Mouse (Mus musculus) olfactory bulb, adult 2 months (tissue): ENCODE results near the gene Olfr1388. TPM values are rescaled to one million over a fixed set of nuclear protein-coding genes. Genes with fewer than 3 reads are reported as not detected.
"Not testable (repeated sequence)": the region's sequence is repeated elsewhere in the genome, so short reads cannot be mapped to it uniquely, and the experiment has no call there.

Experiments
- H3K27ac ChIP-seq: fragments of 200-500 bp; 2 replicates; pipeline ENCODE4 v1.5.1; 2012; ENCODE audit warnings: low read depth, low read length; ENCODE audit not compliant: insufficient read depth
- H3K4me1 ChIP-seq: fragments of 200-500 bp; 2 replicates; pipeline ENCODE4 v1.6.1; 2012; ENCODE audit warnings: low read length; ENCODE audit not compliant: control insufficient read depth, insufficient read depth
- H3K4me3 ChIP-seq: fragments of 200-500 bp; 2 replicates; pipeline ENCODE4 v1.5.1; 2012; ENCODE audit warnings: mild to moderate bottlenecking, low read depth, low read length, moderate library complexity; ENCODE audit not compliant: insufficient read depth
- CTCF ChIP-seq: fragments of 200-500 bp; IDR thresholded peaks from 2 replicates; pipeline ENCODE4 v1.5.1; 2012; ENCODE audit warnings: low read depth, mild to moderate bottlenecking, low read length, moderate library complexity; ENCODE audit not compliant: insufficient read depth
- POLR2A ChIP-seq: fragments of 200-500 bp; IDR thresholded peaks from 2 replicates; pipeline ENCODE4 v1.6.1; 2012; ENCODE audit warnings: mild to moderate bottlenecking, low read depth, low read length, moderate library complexity; ENCODE audit not compliant: insufficient read depth
- WGBS: fragments of 180-500 bp; shearing (Covaris S2); methylation state at CpG from one replicate; pipeline ENCODE4 v1.1.7; 2018; 5-methylcytosine and 5-hydroxymethylcytosine counted together
- polyA plus RNA-seq: library from polyadenylated mRNA; stranded (reverse); fragments of >200 nt; gene quantifications from 2 replicates; pipeline ENCODE4 v1.2.4, GENCODE M21; 2012; ENCODE audit warnings: low replicate concordance; ENCODE audit not compliant: missing spikeins, insufficient read depth, insufficient read length

Gene Olfr1388
- polyA plus RNA-seq = not detected in 2 replicates

DNA sequence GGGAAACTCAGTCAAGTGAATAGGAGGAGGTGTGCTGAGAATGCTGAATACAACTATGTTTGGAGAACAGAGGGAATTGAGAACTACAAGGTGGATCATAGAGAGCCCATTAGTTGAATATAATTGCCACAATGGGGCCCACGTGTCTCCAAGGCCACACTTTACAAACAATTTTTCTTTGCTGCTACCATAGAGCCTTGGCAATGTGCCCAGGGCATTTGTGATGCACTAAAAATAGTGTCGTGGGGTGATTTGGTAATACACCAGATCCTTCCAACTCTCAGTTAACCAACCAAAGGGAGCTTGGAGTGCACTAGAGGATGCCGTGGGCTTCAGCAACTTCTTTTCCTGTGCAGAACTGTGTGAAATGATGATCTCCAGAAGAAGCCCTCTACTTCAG, at the start of gene Olfr1388:
Gene Olfr1388, plus strand, starts transcription at position 214 of the 400 bp plus-strand sequence.
- TF ChIP-seq CTCF = no peak
- no peak for TF ChIP-seq POLR2A
- no peaks in the 10 kb centered on the region for H3K4me1 ChIP-seq
- no peak within 1 kb of the TSS for H3K27ac ChIP-seq
- 25% methylated on average over 3 of the region's 3 CpGs for WGBS
- H3K4me3 ChIP-seq = no peak within 1 kb of the TSS

GRCm38 (mm10) chr11:49392707-49393106, 43.7 kb upstream of the Olfr1388 start:
- not testable (repeated sequence) for H3K4me3 ChIP-seq, H3K27ac ChIP-seq, H3K4me1 ChIP-seq
- WGBS = 51% methylated on average over 1 of the region's 1 CpGs

- no peak for TF ChIP-seq CTCF
- TF ChIP-seq POLR2A = no peak
- H3K4me3 ChIP-seq = no peak overlapping the region
- H3K4me1 ChIP-seq = no peaks in the 10 kb centered on the region
- WGBS = 80% methylated on average over 3 of the region's 3 CpGs
- H3K27ac ChIP-seq = no peak overlapping the region
These were observed 29.6 kb upstream of the Olfr1388 start for GRCm38 (mm10) chr11:49406784-49407183.

- no peak overlapping the region for H3K4me3 ChIP-seq
- no peaks in the 10 kb centered on the region for H3K4me1 ChIP-seq
- 42% methylated on average over 1 of the region's 1 CpGs for WGBS
- no peak overlapping the region for H3K27ac ChIP-seq
- no peak for TF ChIP-seq CTCF
- TF ChIP-seq POLR2A = no peak
These were observed 25.9 kb upstream of the Olfr1388 start for GRCm38 (mm10) chr11:49410540-49410939.

- TF ChIP-seq POLR2A = no peak
- no peak for TF ChIP-seq CTCF
- Histone ChIP-seq H3K4me3 (no peak within 1 kb of the TSS), H3K4me1 (no peaks in the 10 kb centered on the region), H3K27ac (no peak within 1 kb of the TSS)
- 89% methylated on average over 2 of the region's 2 CpGs for WGBS
These were observed 13.7 kb upstream of the Olfr1388 start, which contains the start of gene Olfr1389 for GRCm38 (mm10) chr11:49422767-49423166. Gene Olfr1389, plus strand, starts transcription at chr11:49423067.

DNA sequence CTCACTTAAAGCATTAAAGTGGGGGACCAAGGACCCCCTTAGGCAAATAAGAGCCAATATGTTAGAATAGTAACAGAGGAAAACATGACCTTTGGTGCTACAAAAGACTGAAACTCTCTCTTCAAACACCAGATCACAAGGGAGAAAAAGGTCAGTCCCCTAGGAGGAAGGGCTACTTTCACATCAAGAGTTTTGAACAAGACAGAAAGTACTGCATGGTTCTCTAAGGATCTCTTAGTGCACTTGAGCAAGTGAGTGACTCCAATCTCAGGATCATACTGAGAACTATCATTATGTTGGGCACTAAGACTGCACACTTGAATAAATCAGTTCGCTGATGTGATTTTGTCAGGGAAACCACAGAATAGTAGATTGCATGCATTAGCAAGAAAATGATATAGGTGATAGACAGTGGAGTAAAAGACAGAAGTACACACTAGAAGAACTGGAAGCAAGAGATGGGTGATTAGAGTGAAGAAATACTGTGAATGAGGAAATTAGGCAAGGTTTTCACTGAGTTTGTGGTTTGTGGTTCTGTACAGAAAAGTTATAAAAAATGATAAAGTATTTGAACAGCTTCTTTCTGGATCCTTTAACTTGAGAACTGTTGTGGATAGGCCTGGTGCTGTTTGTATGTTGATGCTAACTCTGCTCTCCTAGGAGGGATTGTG, 11.0 kb upstream of the Olfr1388 start:
- Histone ChIP-seq H3K27ac (no peak overlapping the region), H3K4me1 (no peaks in the 10 kb centered on the region), H3K4me3 (no peak overlapping the region)
- WGBS = 72% methylated on average over 1 of the region's 1 CpGs
- TF ChIP-seq CTCF = no peak
- no peak for TF ChIP-seq POLR2A

GRCm38 (mm10) chr11:49429641-49430040, 6.8 kb upstream of the Olfr1388 start:
- WGBS = 48% methylated on average over 2 of the region's 2 CpGs

DNA sequence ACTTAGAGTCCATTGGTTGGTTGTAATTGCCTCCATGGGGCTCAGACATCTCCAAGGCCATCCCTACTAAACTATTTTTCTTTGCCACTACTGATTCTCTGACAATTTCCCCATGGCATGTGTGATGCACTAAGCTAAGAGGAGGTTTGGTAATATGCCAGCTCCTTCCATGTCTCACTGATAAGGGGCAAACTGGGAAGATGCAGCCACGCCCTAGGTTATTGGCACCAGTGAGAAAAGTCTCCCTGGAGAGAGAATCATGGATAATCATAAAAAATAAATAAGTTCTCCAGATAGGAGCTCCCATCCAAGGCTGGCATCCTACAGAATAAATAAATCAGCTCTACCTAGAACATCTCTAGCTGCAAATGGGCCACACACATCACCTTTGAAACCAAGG, 18.6 kb downstream of the Olfr1388 start, which contains the start of gene Olfr1387:
Gene Olfr1387, plus strand, starts transcription at position 301 of the 400 bp plus-strand sequence.
- H3K4me3 ChIP-seq = no peak within 1 kb of the TSS
- no peak for TF ChIP-seq CTCF
- TF ChIP-seq POLR2A = no peak
- no peak within 1 kb of the TSS for H3K27ac ChIP-seq
- no peaks in the 10 kb centered on the region for H3K4me1 ChIP-seq
- whole genome bisulfite sequencing = 78% methylated on average over 1 of the region's 1 CpGs

More at GRCm38 (mm10) chr11:49429641-49430040, 6.8 kb upstream of the Olfr1388 start:
- TF ChIP-seq CTCF (no peak), POLR2A (no peak)
- no peaks in the 10 kb centered on the region for H3K4me1 ChIP-seq
- H3K4me3 ChIP-seq = no peak overlapping the region
- H3K27ac ChIP-seq = no peak overlapping the region

- H3K27ac ChIP-seq, H3K4me1 ChIP-seq, H3K4me3 ChIP-seq: not testable (repeated sequence)
- WGBS = 76% methylated on average over 3 of the region's 3 CpGs
These were observed 28.3 kb downstream of the Olfr1388 start, which contains the start of gene Olfr1386 for GRCm38 (mm10) chr11:49464746-49465145. Gene Olfr1386, plus strand, starts transcription at chr11:49465046.
